Mouse (Mus musculus) liver, adult (tissue): ENCODE measurements at regions not wholly inside any gene's neighbourhood (a gene's known extent, or its start where the extent isn't known, plus 50 kb on each side); places are given as distances from the start of the nearest gene placed in this dataset.

Experiments
- GATA4 ChIP-seq: IDR thresholded peaks from 2 replicates; pipeline ENCODE4 v1.6.1; 2014; ENCODE audit warnings: mild to moderate bottlenecking, low read length; ENCODE audit not compliant: insufficient replicate concordance

DNA sequence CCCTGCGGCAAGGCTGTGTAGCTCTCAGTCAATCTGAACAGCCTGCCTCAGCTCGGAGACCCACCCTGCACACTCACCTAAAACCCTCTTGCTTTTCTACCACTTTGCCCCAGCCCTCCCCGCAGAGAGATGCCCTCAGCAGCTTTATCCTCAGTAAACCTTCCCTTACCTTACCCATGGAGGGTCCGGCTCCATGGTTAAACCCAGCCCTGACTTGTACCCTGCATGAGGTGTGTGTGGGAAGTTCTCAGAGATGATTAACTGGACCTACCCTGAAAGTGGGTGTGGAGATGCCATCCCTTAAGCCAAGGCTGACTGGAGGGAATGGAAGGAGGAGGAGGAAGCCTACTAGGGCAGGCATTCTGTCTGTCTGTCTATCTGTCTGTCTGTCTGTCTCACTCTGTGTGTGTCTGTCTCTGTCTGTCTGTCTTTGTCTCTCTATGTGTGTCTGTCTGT lies 362.9 kb downstream of the Ajap1 start:
- no peak for TF ChIP-seq GATA4

DNA sequence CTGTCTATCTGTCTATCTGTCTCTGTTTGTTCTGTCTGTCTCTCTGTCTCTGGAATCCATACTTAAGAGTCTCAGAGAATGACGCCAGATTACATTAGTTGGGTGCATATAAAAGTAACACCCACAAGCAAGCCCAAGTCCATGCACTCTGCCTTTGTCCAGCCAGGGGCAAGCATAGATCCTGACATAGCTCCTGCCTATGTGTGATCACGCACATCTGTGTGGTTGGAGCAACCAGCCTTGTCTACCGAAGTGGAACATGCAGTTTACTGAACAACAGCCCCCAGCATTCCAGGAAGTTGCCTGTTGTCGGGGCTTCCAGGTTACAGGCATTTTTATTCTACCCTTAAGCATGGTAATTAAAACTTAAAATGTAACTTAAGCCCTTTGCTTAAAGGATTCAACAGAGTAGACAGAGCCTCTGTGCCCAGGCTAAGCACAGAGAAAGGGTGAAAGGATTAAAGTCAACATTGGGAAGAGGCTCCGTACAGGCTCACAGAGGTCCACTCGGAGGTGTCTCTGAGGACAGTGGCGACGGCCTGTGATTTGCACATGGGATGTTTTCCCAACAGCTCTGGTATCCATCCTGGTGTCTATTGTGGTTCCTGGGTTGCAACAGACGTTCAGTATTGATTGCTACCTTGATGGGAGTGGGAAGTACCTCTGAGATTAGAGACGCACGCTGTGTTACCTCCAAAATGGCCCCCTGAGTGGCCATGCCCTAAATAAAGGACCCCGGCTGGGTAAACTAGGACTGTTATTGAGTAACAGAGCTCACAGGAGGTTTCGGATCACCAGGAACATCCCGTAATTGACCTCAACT lies 363.6 kb downstream of the Ajap1 start:
- TF ChIP-seq GATA4: no peak

DNA sequence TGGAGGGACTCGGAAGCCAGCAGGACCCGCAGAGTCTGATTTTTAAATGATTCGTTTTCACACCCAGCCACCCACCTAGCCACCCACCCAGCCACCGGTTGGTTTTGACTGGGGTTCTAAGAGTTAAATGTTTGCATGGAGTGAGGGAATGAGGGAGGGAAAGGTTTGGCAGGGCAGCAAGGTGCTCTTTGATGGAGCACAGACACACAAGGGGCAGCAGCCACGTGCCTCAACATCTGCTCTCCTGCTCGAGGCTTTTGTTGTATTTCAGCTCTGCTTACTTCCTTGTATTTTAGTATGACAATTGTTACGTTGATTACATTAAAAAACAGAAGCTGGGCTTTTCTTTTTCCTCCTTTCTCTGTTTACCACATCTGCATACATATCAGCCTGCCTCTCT lies 367.6 kb downstream of the Ajap1 start:
- no peak for TF ChIP-seq GATA4

DNA sequence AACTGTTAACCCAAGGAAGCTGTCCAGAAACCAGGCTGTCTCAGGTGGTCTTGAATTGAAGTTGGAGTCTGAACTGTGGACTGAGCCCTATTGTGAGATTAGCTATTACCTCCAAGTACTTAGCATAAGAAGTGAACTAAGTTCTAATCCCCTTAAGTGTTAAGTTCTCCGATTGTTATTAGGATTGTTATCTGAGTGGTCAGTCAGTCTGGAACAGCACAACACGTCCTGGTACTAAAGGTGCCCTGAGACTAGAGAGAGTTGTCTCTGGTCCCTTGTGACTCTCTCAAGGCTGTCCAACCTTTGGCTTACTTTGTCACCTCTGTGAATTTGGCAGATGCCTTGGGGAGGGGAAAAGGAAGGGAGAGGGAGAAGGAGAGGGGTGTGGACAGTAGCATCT lies 369.0 kb downstream of the Ajap1 start:
- TF ChIP-seq GATA4: no peak

DNA sequence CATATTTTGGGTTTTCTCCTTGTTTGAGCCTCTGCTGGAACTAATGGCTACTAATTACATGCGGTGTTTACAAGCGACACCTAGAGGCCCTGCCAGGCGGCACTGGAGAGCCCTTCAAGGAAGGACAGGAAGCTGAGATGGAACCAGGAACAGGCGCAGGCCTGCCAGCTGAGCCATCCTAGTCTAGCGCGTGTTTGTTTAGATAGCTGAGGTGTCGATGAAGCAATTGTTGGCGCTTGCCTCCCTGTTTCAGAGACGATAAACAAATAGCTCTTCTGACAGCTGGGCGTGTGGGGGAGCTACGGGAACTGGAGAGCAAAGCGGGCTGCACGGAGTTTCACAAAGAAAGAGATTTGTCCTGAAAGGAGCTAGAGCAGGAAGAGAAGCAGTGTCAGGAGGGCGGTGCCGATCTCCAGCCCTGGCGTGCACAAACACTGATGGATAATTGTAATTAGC lies 372.3 kb downstream of the Ajap1 start:
- no peak for TF ChIP-seq GATA4

DNA sequence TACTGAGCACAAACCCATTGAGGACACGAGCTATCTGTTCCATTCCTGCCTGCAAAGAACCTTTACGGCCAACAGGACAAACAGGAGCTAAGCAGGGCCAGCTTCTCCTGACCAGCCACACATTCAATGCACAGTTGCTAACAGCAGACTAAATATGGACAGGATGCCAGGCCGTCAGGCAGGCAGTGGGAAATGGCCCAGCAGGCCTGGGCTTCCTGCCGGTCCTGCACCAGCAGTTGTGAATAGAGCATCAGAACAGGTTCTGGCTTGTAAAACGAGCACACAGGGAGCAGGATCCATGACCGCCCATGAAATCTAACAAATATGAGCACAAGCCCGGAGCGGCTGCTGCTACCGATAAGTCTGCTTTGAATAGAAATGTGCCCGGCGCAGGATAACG lies 384.0 kb downstream of the Ajap1 start:
- no peak for TF ChIP-seq GATA4

DNA sequence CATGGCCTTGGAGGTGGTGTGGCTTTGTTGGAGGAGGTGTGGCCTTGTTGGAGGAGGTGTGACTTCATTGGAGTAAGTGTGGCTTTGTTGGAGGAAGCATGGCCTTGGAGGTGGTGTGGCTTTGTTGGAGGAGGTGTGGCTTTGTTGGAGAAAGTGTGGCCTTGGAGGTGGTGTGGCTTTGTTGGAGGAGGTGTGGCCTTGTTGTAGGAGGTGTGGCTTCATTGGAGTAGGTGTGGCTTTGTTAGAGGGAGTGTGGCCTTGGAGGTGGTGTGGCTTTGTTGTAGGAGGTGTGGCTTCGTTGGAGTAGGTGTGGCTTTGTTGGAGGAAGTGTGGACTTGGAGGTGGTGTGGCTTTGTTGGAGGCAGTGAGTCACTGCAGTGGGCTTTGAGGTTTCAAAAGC lies 385.0 kb downstream of the Ajap1 start:
- no peak for TF ChIP-seq GATA4

DNA sequence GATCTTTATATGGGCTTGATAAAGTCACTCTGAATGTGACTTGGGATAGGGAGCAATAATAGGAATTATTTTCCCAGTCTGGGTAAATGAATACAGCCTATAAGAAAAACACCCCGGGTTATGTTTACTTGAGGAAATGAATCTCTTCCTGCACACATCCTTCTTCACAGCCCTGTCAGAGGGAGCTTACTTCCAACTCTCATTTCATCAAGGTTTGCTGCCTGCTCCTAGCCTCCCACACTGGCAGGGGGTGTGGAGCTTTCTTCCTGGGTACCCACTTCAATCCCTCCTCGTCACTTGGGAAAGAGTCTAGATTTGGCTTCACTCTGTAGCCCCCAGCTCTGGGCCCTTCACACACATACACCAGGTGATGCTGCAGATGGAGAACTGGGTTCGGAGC lies 389.5 kb downstream of the Ajap1 start:
- TF ChIP-seq GATA4: no peak

DNA sequence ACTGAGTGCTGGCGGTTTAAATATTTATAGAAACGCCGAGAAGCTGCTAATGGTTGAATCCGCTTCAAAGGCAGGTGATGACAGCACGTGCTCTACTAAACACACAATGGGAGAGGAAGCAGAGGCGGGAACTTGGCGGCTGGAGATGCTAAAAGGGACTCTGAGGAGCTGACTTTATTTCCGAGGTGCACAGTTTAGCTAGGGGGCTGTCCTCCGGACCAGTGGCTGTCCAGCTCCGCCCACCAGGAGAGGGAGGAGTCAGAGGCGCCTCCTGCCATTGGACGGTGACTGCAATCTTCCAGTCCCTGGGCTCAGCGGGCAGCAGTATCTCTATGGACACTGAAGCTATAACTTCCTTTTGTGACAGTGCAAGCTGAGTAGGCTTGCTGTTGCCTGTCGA lies 400.4 kb downstream of the Ajap1 start:
- TF ChIP-seq GATA4: no peak

DNA sequence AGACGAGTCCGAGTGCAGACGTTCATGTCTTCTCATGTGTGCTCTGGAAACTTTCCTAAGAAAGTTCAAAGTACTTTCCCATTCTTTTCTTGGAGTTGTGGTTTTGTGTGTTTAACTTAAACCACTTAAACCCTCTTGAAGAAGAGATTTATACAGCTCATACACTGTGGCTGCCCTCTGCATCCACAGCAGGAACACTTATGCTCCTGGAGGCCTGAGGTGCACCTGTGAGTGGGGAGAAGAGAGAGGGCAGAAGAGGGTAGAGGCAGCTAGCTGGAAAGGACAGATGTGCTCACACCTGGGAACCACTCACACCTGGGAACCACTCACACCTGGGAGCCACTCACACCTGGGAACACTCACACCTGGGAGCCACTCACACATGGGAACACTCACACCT lies 408.0 kb downstream of the Ajap1 start:
- TF ChIP-seq GATA4: no peak

DNA sequence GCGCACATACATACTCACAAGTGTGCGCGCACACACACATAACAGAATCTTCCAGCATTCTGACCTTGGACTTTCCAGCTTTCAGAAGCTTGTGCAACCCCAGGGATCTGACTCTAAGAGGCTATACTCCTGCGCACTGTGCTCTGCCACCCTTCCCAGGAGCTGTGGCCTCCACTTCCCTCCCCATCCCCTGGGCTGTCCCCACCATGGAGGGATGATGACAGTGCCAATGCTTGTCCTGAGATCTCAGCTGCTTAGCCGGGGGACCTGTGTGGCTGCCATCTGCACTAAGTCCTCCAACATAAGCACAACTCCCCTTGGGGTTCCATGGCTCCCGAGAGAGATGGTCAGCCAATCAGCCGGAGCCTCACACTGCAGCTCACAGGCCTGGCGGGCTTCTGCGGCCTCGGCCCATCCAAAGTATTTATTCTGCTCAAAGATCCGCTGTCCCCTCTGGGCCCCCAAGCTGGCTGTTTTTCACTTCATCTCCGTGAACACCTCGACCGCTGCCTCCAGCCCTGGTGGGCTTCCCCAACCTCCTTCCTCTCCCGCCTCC lies 412.3 kb downstream of the Ajap1 start:
- TF ChIP-seq GATA4: no peak

DNA sequence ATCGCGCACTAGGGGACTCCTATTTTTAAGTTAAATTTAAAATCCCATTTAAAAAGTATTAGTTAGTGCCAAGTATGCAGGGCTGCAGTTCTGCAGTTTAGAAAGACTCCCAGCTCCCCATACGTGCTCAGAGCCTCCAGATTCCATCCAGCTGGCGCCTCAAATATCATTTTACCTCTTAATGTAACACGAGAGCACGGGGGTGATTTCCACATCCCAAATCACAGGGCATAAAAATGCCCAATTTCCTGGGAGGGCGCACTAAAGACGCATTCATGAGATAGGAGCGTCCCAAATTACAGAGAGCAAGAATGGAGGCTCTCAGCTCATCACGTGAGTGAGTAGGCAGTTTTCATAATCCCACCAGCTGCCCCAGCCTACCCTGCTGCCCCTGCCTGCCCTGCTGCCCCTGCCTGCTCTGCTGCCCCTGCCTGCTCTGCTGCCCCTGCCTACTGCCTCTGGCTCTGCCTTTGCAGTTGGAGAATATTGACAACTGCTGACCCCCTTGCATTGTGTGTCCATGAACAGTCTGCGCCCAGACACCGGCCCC lies 414.1 kb downstream of the Ajap1 start:
- TF ChIP-seq GATA4: no peak

DNA sequence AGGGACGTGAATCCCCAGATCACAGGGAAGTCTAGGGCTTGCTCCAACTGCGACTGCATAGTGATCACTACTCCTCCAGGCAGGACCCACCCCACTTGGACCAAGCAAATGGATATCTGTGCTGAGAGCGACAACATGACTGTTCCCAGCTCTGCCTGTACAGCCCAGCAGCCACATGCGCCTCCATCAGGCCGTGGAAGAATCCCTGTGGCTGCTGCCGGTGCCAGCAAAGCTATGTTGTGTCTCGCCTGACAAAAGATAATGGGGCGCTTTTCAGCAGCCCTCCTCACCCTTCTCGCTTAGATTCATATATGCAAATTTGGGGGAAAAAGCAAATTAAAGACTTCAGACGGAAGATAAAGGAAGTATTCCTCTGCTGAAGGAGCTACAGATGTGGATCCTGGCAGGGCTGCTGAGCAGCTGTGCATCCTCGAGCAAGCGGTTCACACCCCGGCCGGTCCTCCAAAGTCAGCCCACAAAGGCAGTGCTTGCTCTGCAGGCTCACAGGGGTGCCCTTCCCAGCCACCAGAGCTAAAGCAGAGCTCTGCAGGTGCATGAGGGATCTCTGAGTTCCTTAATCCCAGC lies 418.5 kb downstream of the Ajap1 start:
- TF ChIP-seq GATA4: no peak

DNA sequence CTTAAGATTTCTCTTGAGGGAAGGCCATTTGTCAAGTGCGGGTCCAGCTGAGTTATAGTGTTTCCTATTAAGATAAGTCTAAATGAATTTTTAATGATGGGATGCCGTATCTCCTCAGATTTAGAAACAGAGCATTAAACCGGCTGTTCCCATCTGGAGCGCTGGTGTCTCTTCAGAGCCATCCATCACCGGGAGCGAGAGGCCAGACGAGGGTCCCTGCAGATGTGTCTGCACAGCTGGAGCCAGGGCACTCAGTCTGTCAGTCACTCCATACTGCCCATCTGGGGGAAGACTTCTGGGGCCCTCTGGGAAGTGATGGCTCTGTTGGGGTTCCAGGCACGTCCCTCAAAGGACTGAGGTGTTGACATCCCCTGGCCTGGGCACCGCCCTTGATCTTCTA lies 419.2 kb downstream of the Ajap1 start:
- no peak for TF ChIP-seq GATA4

DNA sequence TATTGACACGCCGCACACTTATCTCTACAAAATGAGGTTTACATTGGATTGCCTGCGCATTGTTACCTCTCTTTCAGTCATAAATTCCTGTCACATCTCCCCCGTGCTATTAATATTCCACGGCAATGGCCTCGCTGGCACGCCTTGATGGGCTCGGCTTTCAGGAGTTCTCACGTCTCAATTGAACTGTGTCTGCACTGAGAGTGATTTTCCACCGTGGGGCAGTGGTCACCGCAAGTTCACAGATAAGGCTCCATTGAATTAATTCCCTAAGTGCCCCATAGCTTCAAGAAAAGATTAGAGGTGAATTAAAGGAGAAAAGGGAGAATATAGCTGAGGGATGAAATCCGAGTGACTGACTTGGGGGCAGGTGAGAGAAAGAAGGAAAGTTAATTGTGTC lies 424.5 kb downstream of the Ajap1 start:
- TF ChIP-seq GATA4: no peak

DNA sequence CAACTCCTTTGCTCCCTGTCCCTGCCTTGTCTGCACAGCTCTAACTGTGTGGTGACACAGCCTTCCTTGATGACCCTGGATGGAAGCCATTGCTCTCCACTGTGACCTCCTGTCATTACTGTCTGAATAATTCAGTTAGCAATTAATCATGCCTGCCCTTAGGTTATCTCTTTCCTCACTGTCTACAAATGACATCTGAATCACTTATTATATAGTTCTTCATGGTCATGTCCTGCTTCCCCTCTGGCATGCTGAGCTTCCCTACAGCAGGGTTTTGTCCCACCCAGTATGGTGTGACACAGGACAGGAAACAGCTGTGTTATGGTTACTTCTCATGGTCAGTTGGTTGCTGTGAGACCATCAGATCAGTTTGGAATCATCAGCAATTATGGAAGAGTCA lies 458.9 kb downstream of the Ajap1 start:
- no peak for TF ChIP-seq GATA4
